Mouse (Mus musculus) bone marrow macrophage, adult 2 months (primary cell): ENCODE measurements at regions not wholly inside any gene's neighbourhood (a gene's known extent, or its start where the extent isn't known, plus 50 kb on each side); places are given as distances from the start of the nearest gene placed in this dataset.

Experiments used
- CTCF ChIP-seq: IDR thresholded peaks from 2 replicates; pipeline ENCODE4 v1.5.1; 2012; ENCODE audit warnings: low read depth, mild to moderate bottlenecking, low read length, moderate library complexity
- POLR2A ChIP-seq: IDR thresholded peaks from 2 replicates; pipeline ENCODE4 v1.6.1; 2012; ENCODE audit warnings: mild to moderate bottlenecking, low read depth, low read length, borderline replicate concordance

- no peak for TF ChIP-seq CTCF
- no peak for TF ChIP-seq POLR2A
Measured at GRCm38 (mm10) chr5:43113405-43114119, 119.4 kb upstream of the Cpeb2 start.
